ENCODE assay signal across 14 mouse cellular contexts in the genomic region with DNA sequence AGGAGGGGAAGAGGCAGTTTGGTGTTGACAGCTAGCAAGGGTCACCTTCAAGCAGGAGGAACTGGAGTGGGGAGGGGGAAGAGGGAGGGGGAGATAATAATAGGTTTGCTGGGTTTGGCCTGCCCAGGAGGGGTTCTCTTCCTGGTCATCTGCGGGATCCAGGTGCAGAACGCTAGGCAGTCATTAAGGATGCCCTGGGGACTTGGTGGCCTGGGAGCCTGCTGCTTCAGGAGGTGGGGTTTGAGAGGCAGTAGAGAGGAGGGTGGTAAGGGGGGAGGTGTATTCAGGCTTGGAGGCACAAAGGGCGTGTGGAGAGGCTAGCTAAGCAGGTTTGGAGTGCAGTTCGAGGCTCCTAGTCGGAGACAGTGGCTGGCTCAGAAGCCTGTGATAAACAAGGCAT. TPM values are rescaled to one million over a fixed set of nuclear protein-coding genes. Genes with fewer than 3 reads are reported as not detected.
DNase-seq lines count a peak whose midpoint lies in the region; ATAC-seq and TF ChIP-seq lines count a peak whose summit lies in the region.
"Had no signal": no experiment of that assay in that cellular context is flagged by ENCODE, and none has a peak within 500 bp of the region (broad histone marks: within the 10 kb centered on the region; RNA-seq: fewer than 3 reads in every experiment).

No protein-coding gene starts in this region.

- no peaks in the 10 kb centered on the region for H3K9me3 ChIP-seq in heart, embryonic 16.5 days (replicated peaks; ENCODE audit: control insufficient read depth, low read length)
- H3K9me3 ChIP-seq in midbrain, embryonic 14.5 days (ENCODE audit: control insufficient read depth, low read length): no peaks in the 10 kb centered on the region
- H3K9me3 ChIP-seq: kidney, embryonic 15.5 days; liver, embryonic 15.5 days had no signal

- H3K36me3 ChIP-seq in heart, embryonic 16.5 days (ENCODE audit: control insufficient read depth, insufficient read depth): no peaks in the 10 kb centered on the region
- H3K36me3 ChIP-seq in midbrain, embryonic 14.5 days (ENCODE audit: control insufficient read depth, insufficient read depth, low read length): no peaks in the 10 kb centered on the region
- H3K36me3 ChIP-seq: kidney, embryonic 15.5 days; liver, embryonic 15.5 days had no signal

- TF ChIP-seq POLR2A in brain, embryonic 14.5 days (IDR thresholded peaks at IDR 0.05; ENCODE audit: borderline replicate concordance, extremely low read depth, insufficient read depth, insufficient read length, poor library complexity, severe bottlenecking): no peak

- H3K4me2 ChIP-seq in heart, embryonic 16.5 days (ENCODE audit: low read depth, low read length): no peak overlapping the region
- no peak overlapping the region for H3K4me2 ChIP-seq in midbrain, embryonic 14.5 days (ENCODE audit: low read length)
- H3K4me2 ChIP-seq: kidney, embryonic 15.5 days; liver, embryonic 15.5 days had no signal

- no peak overlapping the region for H3K4me3 ChIP-seq in heart, embryonic 16.5 days (ENCODE audit: low read length)
- no peak overlapping the region for H3K4me3 ChIP-seq in midbrain, embryonic 14.5 days (replicated peaks; ENCODE audit: low read depth, low read length)
- H3K4me3 ChIP-seq: kidney, embryonic 15.5 days; liver, embryonic 15.5 days had no signal

- H3K27me3 ChIP-seq in heart, embryonic 16.5 days (ENCODE audit: control insufficient read depth, insufficient read depth, low read length): no peaks in the 10 kb centered on the region; the same call in 1 of the 2 replicates
- no peaks in the 10 kb centered on the region for H3K27me3 ChIP-seq in midbrain, embryonic 14.5 days (ENCODE audit: control insufficient read depth, insufficient read depth, low read length)
- H3K27me3 ChIP-seq: liver, embryonic 15.5 days had no signal

- 19% methylated on average over 5 of the region's 5 CpGs for WGBS in heart, embryonic 16.5 days
- 11% methylated on average over 5 of the region's 5 CpGs for WGBS in midbrain, embryonic 14.5 days

- no peak for TF ChIP-seq CTCF in brain, embryonic 14.5 days (IDR thresholded peaks at IDR 0.05; ENCODE audit: borderline replicate concordance, extremely low read depth, insufficient read depth, insufficient read length)

- 0 out of 2 replicates have a peak, but pooled peaks have one; percentile 10 for ATAC-seq in heart, embryonic 16.5 days (replicated peaks; ENCODE audit: extremely low read depth, insufficient read depth, low FRiP score)
- ATAC-seq in midbrain, embryonic 14.5 days (ENCODE audit: low FRiP score, low TSS enrichment): peak; percentile 11; the same call in 1 of the 2 replicates
- ATAC-seq: activated CD4-positive, CD25-positive, alpha-beta regulatory T cell, adult 4 months; forebrain, embryonic 14.5 days had no signal

- no peak for DNase-seq in heart, adult 9 months (ENCODE audit: low spot score in 2 of 2)
- DNase-seq in ES-CJ7 (ENCODE audit: low read depth, low spot score): peak; percentile 88
- DNase-seq in brain, embryonic 14.5 days (ENCODE audit: low read depth): peak; percentile 22
- peak; percentile 31 for DNase-seq in midbrain, embryonic 14.5 days
- no peak for DNase-seq in urinary bladder, adult 18-20 months (ENCODE audit: low spot score in 2 of 2)
- no peak for DNase-seq in layer of hippocampus, adult 9-11 months
- DNase-seq: cerebellum, adult 11-12 months; embryo, embryonic 11 days; left cerebral cortex, postnatal 4 days had no signal

- peaks cover 10% of the 10 kb centered on the region for H3K4me1 ChIP-seq in heart, embryonic 16.5 days (ENCODE audit: control insufficient read depth, insufficient read depth, low read length)
- 0 out of 2 replicates have a peak, but pooled peaks cover 6% of the 10 kb centered on the region for H3K4me1 ChIP-seq in midbrain, embryonic 14.5 days (ENCODE audit: control insufficient read depth, insufficient read depth, low read length)
- H3K4me1 ChIP-seq: liver, embryonic 15.5 days had no signal

- H3K27ac ChIP-seq in heart, embryonic 16.5 days (ENCODE audit: low read length): no peak overlapping the region
- H3K27ac ChIP-seq in midbrain, embryonic 14.5 days (replicated peaks; ENCODE audit: low read depth, low read length): 0 out of 2 replicates have a peak overlapping the region, but pooled peaks have one; percentile 26
- H3K27ac ChIP-seq: kidney, embryonic 15.5 days; liver, embryonic 15.5 days had no signal

- H3K9ac ChIP-seq in heart, embryonic 16.5 days (ENCODE audit: low read length): no peak overlapping the region
- no peak overlapping the region for H3K9ac ChIP-seq in midbrain, embryonic 14.5 days (replicated peaks; ENCODE audit: low read length)
- H3K9ac ChIP-seq: kidney, embryonic 15.5 days; liver, embryonic 15.5 days had no signal

RNA-seq across cellular contexts. Expression of a gene that starts 7.5 kb away (rescaled TPM):
- 0.41 and 0.60 TPM in 2 replicates for polyA plus RNA-seq in heart, embryonic 16.5 days (2015; fragmentation: Nextera tagmentation; extraction: Ambion mirVana)
- polyA plus RNA-seq in brain, embryonic 14.5 days (2012; rRNA removed): 0.06 and 0.18 TPM in 2 replicates
- not detected in 2 replicates for polyA plus RNA-seq in midbrain, embryonic 14.5 days (2014; fragmentation: Nextera tagmentation; extraction: Ambion mirVana)
- polyA plus RNA-seq: activated CD4-positive, CD25-positive, alpha-beta regulatory T cell, adult 4 months had no signal

RNA-seq across cellular contexts. Expression of a gene that starts 11.6 kb away (rescaled TPM):
- 0.09 and 0.10 TPM in 2 replicates for polyA plus RNA-seq in heart, embryonic 16.5 days (2015; fragmentation: Nextera tagmentation; extraction: Ambion mirVana)
- 0.05 TPM in 1 of 2 replicates, not detected in the other for polyA plus RNA-seq in brain, embryonic 14.5 days (2012; rRNA removed)
- polyA plus RNA-seq in midbrain, embryonic 14.5 days (2014; fragmentation: Nextera tagmentation; extraction: Ambion mirVana): not detected in 2 replicates
- polyA plus RNA-seq: activated CD4-positive, CD25-positive, alpha-beta regulatory T cell, adult 4 months; forebrain, embryonic 14.5 days; liver, embryonic 15.5 days had no signal

RNA-seq across cellular contexts. Expression of a gene that starts 34.8 kb away (rescaled TPM):
- polyA plus RNA-seq in heart, embryonic 16.5 days (2015; fragmentation: Nextera tagmentation; extraction: Ambion mirVana): 0.17 and 0.35 TPM in 2 replicates
- polyA plus RNA-seq in brain, embryonic 14.5 days (2012; rRNA removed): 0.48 and 0.50 TPM in 2 replicates
- 0.18 and 0.38 TPM in 2 replicates for polyA plus RNA-seq in midbrain, embryonic 14.5 days (2014; fragmentation: Nextera tagmentation; extraction: Ambion mirVana)
- polyA plus RNA-seq: activated CD4-positive, CD25-positive, alpha-beta regulatory T cell, adult 4 months; forebrain, embryonic 14.5 days had no signal

RNA-seq across cellular contexts. Expression of a gene that starts 51.6 kb away (rescaled TPM):
- 32.3 and 33.3 TPM in 2 replicates for polyA plus RNA-seq in heart, embryonic 16.5 days (2015; fragmentation: Nextera tagmentation; extraction: Ambion mirVana)
- polyA plus RNA-seq in brain, embryonic 14.5 days (2012; rRNA removed): 28.2 and 29.5 TPM in 2 replicates
- polyA plus RNA-seq in midbrain, embryonic 14.5 days (2014; fragmentation: Nextera tagmentation; extraction: Ambion mirVana): 15.7 and 24.4 TPM in 2 replicates
- polyA plus RNA-seq: activated CD4-positive, CD25-positive, alpha-beta regulatory T cell, adult 4 months had no signal

Comparison
In these comparisons a context has a peak if more than half of its experiments do, and no peak if none do; other contexts are left out.
1. DNase-seq: peak in ES-CJ7 (single experiment), brain, embryonic 14.5 days (single experiment) and midbrain, embryonic 14.5 days (single experiment); none in heart, adult 9 months (0 of 2), urinary bladder, adult 18-20 months (0 of 2) and layer of hippocampus, adult 9-11 months (single experiment).